Mouse (Mus musculus): Measurements from ENCODE around the gene Etnk2. TPM values are rescaled to one million over a fixed set of nuclear protein-coding genes. Genes with fewer than 3 reads are reported as not detected.
"Not testable (repeated sequence)": the region's sequence is repeated elsewhere in the genome, so short reads cannot be mapped to it uniquely, and the experiment has no call there.

Gene Etnk2
- total RNA-seq (2017), result not detected in 2 replicates

- ATAC-seq (replicated peaks in 1 of 2; ENCODE audit: insufficient read depth in 1 of 2, low FRiP score in 2 of 2, low TSS enrichment in 1 of 2, low read depth in 1 of 2, poor library complexity in 2 of 2, severe bottlenecking in 2 of 2), result peak in 1 of 2 experiments; percentile 30; a peak in 3 of 4 replicates
Measured at GRCm38 (mm10) chr1:133363276-133364021, at the start of gene Etnk2. Gene Etnk2, plus strand, starts transcription at chr1:133363572.

- peak; percentile 49 to 76; a peak in 3 of 4 replicates for ATAC-seq (replicated peaks in 1 of 2; ENCODE audit: insufficient read depth in 1 of 2, low FRiP score in 2 of 2, low TSS enrichment in 1 of 2, low read depth in 1 of 2, poor library complexity in 2 of 2, severe bottlenecking in 2 of 2)
Measured at GRCm38 (mm10) chr1:133314364-133314763, 49.0 kb upstream of the Etnk2 start.

GRCm38 (mm10) chr1:133315775-133316174 is 47.6 kb upstream of the Etnk2 start:
- ATAC-seq (replicated peaks in 1 of 2; ENCODE audit: insufficient read depth in 1 of 2, low FRiP score in 2 of 2, low TSS enrichment in 1 of 2, low read depth in 1 of 2, poor library complexity in 2 of 2, severe bottlenecking in 2 of 2), result no peak

- no peak for ATAC-seq (replicated peaks in 1 of 2; ENCODE audit: insufficient read depth in 1 of 2, low FRiP score in 2 of 2, low TSS enrichment in 1 of 2, low read depth in 1 of 2, poor library complexity in 2 of 2, severe bottlenecking in 2 of 2)
Measured at GRCm38 (mm10) chr1:133316577-133316976, 46.8 kb upstream of the Etnk2 start.

DNA sequence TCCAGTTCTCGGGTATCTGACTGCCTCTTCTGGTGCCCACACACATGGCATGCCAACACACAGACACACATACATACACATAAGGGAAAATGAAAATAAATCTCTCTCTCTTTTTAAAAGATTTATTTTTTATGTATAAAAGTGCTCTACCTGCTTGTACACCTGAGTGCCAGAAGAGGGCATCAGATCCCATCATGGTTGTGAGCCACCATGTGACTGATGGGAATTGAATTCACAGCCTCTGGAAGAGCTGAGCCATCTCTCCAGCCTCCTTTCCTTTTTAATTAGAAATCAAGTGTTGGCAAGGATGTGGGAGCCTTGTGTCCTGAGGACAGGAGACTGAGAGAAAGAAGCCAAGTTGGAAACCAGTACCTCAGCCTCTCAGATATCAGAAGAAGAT is 46.2 kb upstream of the Etnk2 start:
- ATAC-seq (replicated peaks in 1 of 2; ENCODE audit: insufficient read depth in 1 of 2, low FRiP score in 2 of 2, low TSS enrichment in 1 of 2, low read depth in 1 of 2, poor library complexity in 2 of 2, severe bottlenecking in 2 of 2), result no peak

DNA sequence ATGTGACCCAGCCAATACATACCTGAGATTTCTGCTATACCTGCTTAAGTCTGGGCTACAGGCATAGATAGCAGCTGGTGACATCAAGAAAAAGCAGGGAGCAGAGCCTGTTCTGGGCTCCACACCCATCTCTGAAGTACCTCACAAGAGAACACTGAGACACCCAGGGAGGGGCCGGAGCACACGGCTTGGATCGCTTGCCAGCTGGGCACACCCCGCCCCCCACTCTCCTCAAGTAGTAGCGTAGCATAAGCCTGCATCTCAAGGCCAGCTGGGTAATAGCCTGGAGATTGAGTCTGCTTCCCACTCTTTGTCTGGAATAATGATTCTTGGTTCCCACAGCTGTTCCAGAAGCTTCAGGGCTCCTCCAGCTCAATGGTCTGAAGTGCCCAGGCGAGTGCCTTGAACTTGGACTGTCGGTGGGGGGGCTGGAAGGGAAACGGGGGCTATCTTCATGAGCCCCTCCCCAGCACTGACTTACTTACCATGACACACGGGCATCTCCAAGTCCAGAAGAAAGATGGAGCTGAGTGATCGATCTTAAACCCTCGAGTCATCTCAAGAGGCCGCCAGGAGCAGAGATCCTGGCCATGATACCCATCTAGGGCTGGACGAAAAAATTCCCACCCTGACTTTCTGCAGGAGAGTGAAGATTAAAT is 42.0 kb upstream of the Etnk2 start, which contains the start of gene Kiss1:
Gene Kiss1, plus strand, starts transcription at position 609 of the 659 bp plus-strand sequence.
- no peak for ATAC-seq (replicated peaks in 1 of 2; ENCODE audit: insufficient read depth in 1 of 2, low FRiP score in 2 of 2, low TSS enrichment in 1 of 2, low read depth in 1 of 2, poor library complexity in 2 of 2, severe bottlenecking in 2 of 2)

DNA sequence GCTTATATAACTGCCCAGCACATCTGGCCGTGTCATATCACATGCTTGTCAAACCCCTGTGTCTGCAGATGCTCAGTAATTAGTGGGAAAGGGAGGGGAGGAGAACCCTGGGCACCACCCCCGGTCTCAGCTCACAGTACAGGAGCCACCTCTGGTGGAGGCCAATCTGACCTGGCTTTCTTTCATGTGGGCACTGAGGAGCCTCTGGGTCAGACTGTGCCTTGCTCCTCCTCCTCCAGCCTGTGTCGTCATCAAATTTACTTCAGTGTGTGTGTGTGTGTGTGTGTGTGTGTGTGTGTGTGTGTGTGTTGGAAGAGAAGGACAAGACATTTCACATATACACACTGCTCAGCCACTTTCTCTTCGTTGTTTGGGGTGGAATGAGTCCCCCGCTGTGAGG is 40.0 kb upstream of the Etnk2 start:
- ATAC-seq (replicated peaks in 1 of 2; ENCODE audit: insufficient read depth in 1 of 2, low FRiP score in 2 of 2, low TSS enrichment in 1 of 2, low read depth in 1 of 2, poor library complexity in 2 of 2, severe bottlenecking in 2 of 2), result no peak

DNA sequence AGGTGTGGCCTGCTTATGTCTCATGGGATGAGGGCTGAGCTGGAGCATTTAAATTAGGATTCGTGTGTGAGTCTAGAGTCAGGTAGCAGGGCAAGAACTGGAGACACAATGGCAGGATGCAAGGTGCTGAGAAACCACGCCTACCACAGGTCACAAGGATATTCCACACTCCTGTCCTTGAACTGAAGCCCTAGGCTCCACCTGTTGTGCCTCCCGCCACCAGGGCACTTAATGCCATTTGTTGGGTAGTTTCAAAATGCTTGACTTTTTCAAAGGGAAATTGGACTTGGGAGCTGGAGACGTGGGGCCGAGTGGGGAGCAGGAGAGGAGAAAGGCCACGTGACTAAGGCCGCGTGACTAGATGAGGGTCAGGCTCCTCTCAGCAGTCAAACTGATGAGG is 37.4 kb upstream of the Etnk2 start:
- no peak for ATAC-seq (replicated peaks in 1 of 2; ENCODE audit: insufficient read depth in 1 of 2, low FRiP score in 2 of 2, low TSS enrichment in 1 of 2, low read depth in 1 of 2, poor library complexity in 2 of 2, severe bottlenecking in 2 of 2)

GRCm38 (mm10) chr1:133327094-133327493 is 36.3 kb upstream of the Etnk2 start:
- ATAC-seq (replicated peaks in 1 of 2; ENCODE audit: insufficient read depth in 1 of 2, low FRiP score in 2 of 2, low TSS enrichment in 1 of 2, low read depth in 1 of 2, poor library complexity in 2 of 2, severe bottlenecking in 2 of 2), result no peak

GRCm38 (mm10) chr1:133328299-133328795 is 35.0 kb upstream of the Etnk2 start:
- ATAC-seq (replicated peaks in 1 of 2; ENCODE audit: insufficient read depth in 1 of 2, low FRiP score in 2 of 2, low TSS enrichment in 1 of 2, low read depth in 1 of 2, poor library complexity in 2 of 2, severe bottlenecking in 2 of 2), result no peak

GRCm38 (mm10) chr1:133328896-133329637 is 34.3 kb upstream of the Etnk2 start:
- peak in 1 of 2 experiments; percentile 17; a peak in 1 of 4 replicates for ATAC-seq (replicated peaks in 1 of 2; ENCODE audit: insufficient read depth in 1 of 2, low FRiP score in 2 of 2, low TSS enrichment in 1 of 2, low read depth in 1 of 2, poor library complexity in 2 of 2, severe bottlenecking in 2 of 2)

DNA sequence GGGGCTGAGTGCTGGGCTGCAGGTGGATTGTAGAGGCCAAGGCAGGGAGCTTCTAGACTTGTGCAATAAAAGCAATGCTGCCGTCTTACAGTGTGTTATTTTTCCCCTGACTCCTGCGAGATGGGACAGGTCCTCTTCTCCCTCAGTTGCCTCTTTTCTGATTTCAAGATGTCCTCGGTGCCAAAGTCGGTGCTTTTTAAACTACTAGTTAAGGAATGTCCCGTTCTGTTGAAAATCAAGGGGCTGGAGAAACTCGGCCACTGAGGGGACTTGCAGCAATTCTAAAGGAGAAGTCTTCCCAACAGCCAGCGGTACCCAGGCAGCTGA is 33.8 kb upstream of the Etnk2 start:
- no peak for ATAC-seq (replicated peaks in 1 of 2; ENCODE audit: insufficient read depth in 1 of 2, low FRiP score in 2 of 2, low TSS enrichment in 1 of 2, low read depth in 1 of 2, poor library complexity in 2 of 2, severe bottlenecking in 2 of 2)

DNA sequence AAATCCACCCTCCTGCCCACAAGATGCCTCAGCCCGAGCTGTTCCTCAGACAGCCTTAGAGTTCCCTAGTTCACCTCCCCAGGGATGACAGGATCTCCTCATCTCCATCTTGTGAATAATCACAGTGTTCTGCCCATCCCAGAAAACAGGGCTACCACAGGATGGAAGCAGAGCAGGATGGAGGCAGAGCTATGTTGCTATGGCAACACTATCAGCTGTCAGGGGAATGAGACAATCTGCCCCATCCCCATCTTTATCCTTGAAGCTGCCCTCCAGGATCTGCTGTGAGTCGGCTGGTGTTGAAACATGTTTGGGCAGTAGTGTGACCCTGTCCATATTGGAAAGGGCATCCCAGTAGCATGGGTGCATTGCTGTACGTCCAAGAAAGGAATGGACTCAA is 32.2 kb upstream of the Etnk2 start:
- ATAC-seq (replicated peaks in 1 of 2; ENCODE audit: insufficient read depth in 1 of 2, low FRiP score in 2 of 2, low TSS enrichment in 1 of 2, low read depth in 1 of 2, poor library complexity in 2 of 2, severe bottlenecking in 2 of 2), result no peak

DNA sequence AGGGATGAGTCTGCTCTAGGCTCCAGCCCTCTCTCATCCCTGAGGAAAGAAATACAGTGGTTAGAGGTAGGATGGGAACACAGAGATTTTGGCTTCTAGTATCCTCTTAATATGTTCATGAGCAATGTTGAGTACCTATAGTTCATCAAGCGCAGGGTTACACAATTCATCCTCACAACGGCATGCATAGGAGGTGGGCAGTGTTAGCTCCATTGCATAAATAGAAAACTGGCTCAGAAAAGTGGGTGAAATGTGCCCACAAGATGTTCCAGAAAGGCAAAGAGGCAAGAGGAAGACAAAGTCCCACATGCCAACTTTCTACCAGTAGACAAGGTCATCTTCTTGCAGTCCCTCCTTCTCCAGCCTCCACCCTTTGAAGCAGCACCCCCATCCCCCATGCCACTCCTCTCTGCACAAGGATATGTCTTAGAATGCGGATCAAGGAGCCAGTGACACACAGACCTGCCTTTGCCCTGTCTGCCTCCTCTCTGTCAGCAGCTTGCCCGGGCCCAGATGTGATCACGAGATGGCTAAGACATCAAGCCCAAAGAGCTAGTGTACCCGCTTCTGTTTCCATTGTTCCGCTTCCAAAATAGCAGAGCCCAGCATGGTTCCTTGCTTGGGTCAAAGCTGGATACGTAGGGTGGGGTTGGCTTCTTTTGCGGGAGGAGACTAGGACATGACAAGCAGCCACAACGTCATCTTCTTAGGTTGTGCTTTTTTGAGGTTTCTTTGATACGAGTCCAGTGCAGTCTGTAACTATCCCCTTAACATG is 30.5 kb upstream of the Etnk2 start:
- no peak for ATAC-seq (replicated peaks in 1 of 2; ENCODE audit: insufficient read depth in 1 of 2, low FRiP score in 2 of 2, low TSS enrichment in 1 of 2, low read depth in 1 of 2, poor library complexity in 2 of 2, severe bottlenecking in 2 of 2)

DNA sequence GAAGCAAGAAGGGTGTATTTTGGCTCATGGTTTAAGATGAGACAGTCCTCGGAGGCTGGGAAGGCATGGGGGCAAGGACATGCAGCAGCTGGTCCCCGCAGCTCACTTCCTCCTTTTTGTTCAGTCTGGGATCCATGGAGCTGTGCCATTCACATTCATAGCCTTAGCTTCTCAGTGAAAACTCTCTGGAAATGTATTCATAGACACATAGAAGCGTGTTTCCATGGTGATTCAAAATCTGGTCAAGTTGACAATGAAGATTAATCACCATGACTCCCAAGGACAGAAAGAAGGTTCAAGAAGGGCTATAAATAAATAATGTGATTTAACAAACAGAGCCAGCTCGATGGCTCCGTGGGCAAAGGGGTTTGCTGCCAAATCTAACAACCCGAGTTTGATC is 29.4 kb upstream of the Etnk2 start:
- ATAC-seq (replicated peaks in 1 of 2; ENCODE audit: insufficient read depth in 1 of 2, low FRiP score in 2 of 2, low TSS enrichment in 1 of 2, low read depth in 1 of 2, poor library complexity in 2 of 2, severe bottlenecking in 2 of 2), result no peak

GRCm38 (mm10) chr1:133340403-133340802 is 23.0 kb upstream of the Etnk2 start:
- ATAC-seq (replicated peaks in 1 of 2; ENCODE audit: insufficient read depth in 1 of 2, low FRiP score in 2 of 2, low TSS enrichment in 1 of 2, low read depth in 1 of 2, poor library complexity in 2 of 2, severe bottlenecking in 2 of 2), result not testable (repeated sequence)

DNA sequence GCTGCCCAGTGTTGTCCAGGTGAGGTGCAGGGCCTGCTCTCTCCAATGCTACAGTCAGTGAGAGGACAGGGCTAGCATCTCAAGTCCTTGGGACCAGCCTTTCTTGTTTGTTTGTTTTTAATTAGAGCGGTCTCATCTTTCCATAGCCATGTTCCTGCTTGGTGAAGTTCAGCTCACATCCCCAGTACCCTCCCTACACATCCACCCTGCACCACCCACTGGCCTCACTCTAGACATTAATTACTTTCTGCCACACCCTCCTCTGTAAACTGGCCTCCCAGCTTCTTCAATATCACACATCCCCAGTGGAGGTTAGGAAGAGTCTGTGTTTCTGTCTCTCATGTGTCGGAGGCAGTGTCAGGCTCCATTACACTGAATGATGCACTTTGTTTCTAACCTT is 19.0 kb upstream of the Etnk2 start:
- ATAC-seq (replicated peaks in 1 of 2; ENCODE audit: insufficient read depth in 1 of 2, low FRiP score in 2 of 2, low TSS enrichment in 1 of 2, low read depth in 1 of 2, poor library complexity in 2 of 2, severe bottlenecking in 2 of 2), result no peak

All from hematopoietic stem cell, adult 5-6 weeks (primary cell).